Mouse (Mus musculus) kidney, adult 11 months (tissue): ENCODE results near the gene Mrps33.

ENCODE experiments used
- DNase-seq: peaks from one replicate; pipeline ENCODE4 v3.0.0; 2022

Mrps33 gene

GRCm38 (mm10) chr6:39778506-39778905 lies 32.3 kb downstream of the Mrps33 start:
- DNase-seq = no peak

- no peak for DNase-seq
Measured at GRCm38 (mm10) chr6:39776275-39776674, 34.5 kb downstream of the Mrps33 start.

- no peak for DNase-seq
Measured at GRCm38 (mm10) chr6:39775029-39775428, 35.8 kb downstream of the Mrps33 start.

GRCm38 (mm10) chr6:39757229-39757628 lies 53.6 kb downstream of the Mrps33 start:
- no peak for DNase-seq
